Mouse (Mus musculus) C2C12 (cell line): Measurements from ENCODE around the gene Tbkbp1. TPM values are rescaled to one million over a fixed set of nuclear protein-coding genes. Genes with fewer than 3 reads are reported as not detected.
A peak's percentile ranks its signal among the peaks of the same experiment; 100 is the strongest.

ENCODE experiments used
- H3K27me3 ChIP-seq: one replicate; pipeline ENCODE4 v1.6.1; 2011; ENCODE audit not compliant: control insufficient read depth, insufficient read depth, insufficient read length
- H3K36me3 ChIP-seq: one replicate; pipeline ENCODE4 v1.6.1; 2011; ENCODE audit not compliant: control insufficient read depth, insufficient read depth
- H3K4me3 ChIP-seq: one replicate; pipeline ENCODE4 v1.5.1; 2011; ENCODE audit warnings: mild to moderate bottlenecking, control low read depth; ENCODE audit not compliant: poor library complexity, insufficient read depth, severe bottlenecking
- H3K79me2 ChIP-seq: one replicate; pipeline ENCODE4 v1.6.1; 2011; ENCODE audit not compliant: control insufficient read depth, insufficient read depth
- H3K79me3 ChIP-seq: one replicate; pipeline ENCODE4 v1.6.1; 2011; ENCODE audit warnings: low read depth, control low read depth
- H3ac ChIP-seq: one replicate; pipeline ENCODE3; 2011; ENCODE audit warnings: low read depth; ENCODE audit not compliant: control insufficient read depth, insufficient read length
- CEBPB ChIP-seq: IDR thresholded peaks from one replicate; pipeline ENCODE4 v1.6.1; 2011; ENCODE audit warnings: low read depth, mild to moderate bottlenecking, control low read depth, moderate library complexity
- CTCF ChIP-seq: IDR thresholded peaks from one replicate; pipeline ENCODE4 v1.5.1; 2011; ENCODE audit not compliant: control insufficient read depth, insufficient read depth, insufficient read length
- FOSL1 ChIP-seq: IDR thresholded peaks from one replicate; pipeline ENCODE4 v1.8.0; 2011; ENCODE audit warnings: mild to moderate bottlenecking, low read length; ENCODE audit not compliant: poor library complexity, insufficient read depth, severe bottlenecking
- MAX ChIP-seq: IDR thresholded peaks from one replicate; pipeline ENCODE4 v1.6.1; 2011; ENCODE audit warnings: mild to moderate bottlenecking, control low read depth
- MYOD1 ChIP-seq: IDR thresholded peaks from one replicate; pipeline ENCODE4 v1.6.1; 2011; ENCODE audit warnings: low read depth; ENCODE audit not compliant: control insufficient read depth, insufficient read length
- MYOG ChIP-seq: IDR thresholded peaks from one replicate; pipeline ENCODE4 v1.6.1; 2011; ENCODE audit not compliant: control insufficient read depth, insufficient read length; ENCODE audit errors: extremely low read depth
- USF1 ChIP-seq: IDR thresholded peaks from one replicate; pipeline ENCODE4 v1.6.1; 2011; ENCODE audit warnings: low read depth, mild to moderate bottlenecking, control low read depth, moderate library complexity
- polyA plus RNA-seq: library from polyadenylated mRNA; unstranded; fragments of >200 nt; fragmentation: generic; extraction: Trizol; gene quantifications from one replicate; pipeline ENCODE4 v1.2.1, GENCODE M21; 2012; ENCODE audit warnings: missing spikeins

Tbkbp1 gene
- polyA plus RNA-seq, 1 experiment: 0.46 TPM

- no peak for TF ChIP-seq MYOD1
- no peak for TF ChIP-seq MAX
- peak; percentile 84 for TF ChIP-seq CTCF
- no peak for TF ChIP-seq CEBPB
- TF ChIP-seq FOSL1: no peak
- TF ChIP-seq MYOG: no peak
- Histone ChIP-seq H3K79me3 (no peaks in the 10 kb centered on the region), H3K4me3 (no peak overlapping the region), H3K27me3 (peaks cover 59% of the 10 kb centered on the region), H3ac (no peak overlapping the region), H3K79me2 (no peaks in the 10 kb centered on the region), H3K36me3 (no peaks in the 10 kb centered on the region)
Measured at GRCm38 (mm10) chr11:97146724-97147123, 4.6 kb downstream of the Tbkbp1 start.

GRCm38 (mm10) chr11:97145951-97146350, 5.3 kb downstream of the Tbkbp1 start:
- no peak overlapping the region for H3K4me3 ChIP-seq

GRCm38 (mm10) chr11:97145320-97145719, 6.0 kb downstream of the Tbkbp1 start:
- no peak for TF ChIP-seq CEBPB
- TF ChIP-seq USF1: no peak
- TF ChIP-seq MYOD1: no peak
- no peak for TF ChIP-seq MAX
- TF ChIP-seq CTCF: no peak
- TF ChIP-seq MYOG: no peak
- no peak for TF ChIP-seq FOSL1
- Histone ChIP-seq H3K27me3 (peaks cover 63% of the 10 kb centered on the region), H3ac (no peak overlapping the region), H3K79me3 (no peaks in the 10 kb centered on the region), H3K79me2 (no peaks in the 10 kb centered on the region), H3K4me3 (no peak overlapping the region), H3K36me3 (no peaks in the 10 kb centered on the region)

More at GRCm38 (mm10) chr11:97145951-97146350, 5.3 kb downstream of the Tbkbp1 start:
- TF ChIP-seq USF1 (no peak), MYOG (no peak), FOSL1 (no peak), CEBPB (no peak), MAX (no peak), MYOD1 (no peak), CTCF (no peak)
- Histone ChIP-seq H3K36me3 (no peaks in the 10 kb centered on the region), H3K79me2 (no peaks in the 10 kb centered on the region), H3K79me3 (no peaks in the 10 kb centered on the region), H3ac (no peak overlapping the region), H3K27me3 (peaks cover 63% of the 10 kb centered on the region)

- TF ChIP-seq USF1: no peak
- no peak for TF ChIP-seq CEBPB
- no peak for TF ChIP-seq MYOD1
- TF ChIP-seq MAX: no peak
- no peak for TF ChIP-seq FOSL1
- no peak for TF ChIP-seq CTCF
- TF ChIP-seq MYOG: no peak
- Histone ChIP-seq H3ac (no peak overlapping the region), H3K36me3 (no peaks in the 10 kb centered on the region), H3K79me3 (no peaks in the 10 kb centered on the region), H3K27me3 (peaks cover 62% of the 10 kb centered on the region), H3K4me3 (no peak overlapping the region), H3K79me2 (no peaks in the 10 kb centered on the region)
Measured at GRCm38 (mm10) chr11:97143196-97143900, 7.9 kb downstream of the Tbkbp1 start.

- H3K4me3 ChIP-seq: no peak overlapping the region
- TF ChIP-seq USF1 (no peak), MAX (no peak), CTCF (no peak), FOSL1 (no peak), MYOG (no peak), CEBPB (no peak), MYOD1 (no peak)
- no peaks in the 10 kb centered on the region for H3K79me3 ChIP-seq
- no peak overlapping the region for H3ac ChIP-seq
- no peaks in the 10 kb centered on the region for H3K36me3 ChIP-seq
- peaks cover 62% of the 10 kb centered on the region for H3K27me3 ChIP-seq
- H3K79me2 ChIP-seq: no peaks in the 10 kb centered on the region
Measured at GRCm38 (mm10) chr11:97142159-97142608, 9.1 kb downstream of the Tbkbp1 start.

GRCm38 (mm10) chr11:97140811-97141210, 10.5 kb downstream of the Tbkbp1 start:
- Histone ChIP-seq H3K79me2 (no peaks in the 10 kb centered on the region), H3K36me3 (no peaks in the 10 kb centered on the region), H3K79me3 (no peaks in the 10 kb centered on the region), H3K4me3 (no peak overlapping the region), H3K27me3 (peaks cover 73% of the 10 kb centered on the region), H3ac (no peak overlapping the region)
- TF ChIP-seq CEBPB: no peak
- TF ChIP-seq MYOG: no peak
- no peak for TF ChIP-seq CTCF
- TF ChIP-seq MAX: no peak
- TF ChIP-seq FOSL1: no peak
- no peak for TF ChIP-seq USF1
- TF ChIP-seq MYOD1: no peak
